Mouse (Mus musculus) heart, adult 9 months (tissue): Measurements from ENCODE around the gene Nudcd2.

ENCODE experiments used
- DNase-seq, 2 experiments: peaks; one replicate each; pipeline ENCODE4 v3.0.0; 2022; ENCODE audit warnings: low spot score in 2 of 2

The Nudcd2 gene

GRCm38 (mm10) chr11:40755109-40755627 is 21.7 kb downstream of the Nudcd2 start, which contains the start of gene Ccng1:
Gene Ccng1, minus strand, starts transcription at chr11:40755311.
- peak; percentile 96 to 98 for DNase-seq

- no peak for DNase-seq
Observed at GRCm38 (mm10) chr11:40755968-40756367, 22.5 kb downstream of the Nudcd2 start.

- no peak for DNase-seq
Observed at GRCm38 (mm10) chr11:40759896-40760295, 26.4 kb downstream of the Nudcd2 start.

DNA sequence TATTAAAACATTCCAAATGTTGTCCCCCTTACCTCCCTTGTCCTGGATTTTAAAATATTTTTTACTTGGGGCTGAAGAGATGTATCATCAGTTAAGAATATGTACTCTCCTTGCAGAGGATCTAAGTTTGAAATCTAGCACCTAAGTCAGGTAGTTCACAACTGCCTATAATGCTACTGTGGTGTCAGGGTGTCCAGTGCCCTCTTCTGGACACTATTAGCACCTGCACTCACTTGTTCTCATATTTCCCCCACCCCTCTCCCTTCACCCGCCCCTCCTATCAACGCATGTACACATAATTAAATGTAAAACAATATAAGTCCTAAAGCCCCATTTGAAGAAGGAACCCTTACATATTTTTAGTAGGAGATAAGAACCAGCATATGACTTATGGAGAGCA is 29.9 kb downstream of the Nudcd2 start:
- DNase-seq = no peak

DNA sequence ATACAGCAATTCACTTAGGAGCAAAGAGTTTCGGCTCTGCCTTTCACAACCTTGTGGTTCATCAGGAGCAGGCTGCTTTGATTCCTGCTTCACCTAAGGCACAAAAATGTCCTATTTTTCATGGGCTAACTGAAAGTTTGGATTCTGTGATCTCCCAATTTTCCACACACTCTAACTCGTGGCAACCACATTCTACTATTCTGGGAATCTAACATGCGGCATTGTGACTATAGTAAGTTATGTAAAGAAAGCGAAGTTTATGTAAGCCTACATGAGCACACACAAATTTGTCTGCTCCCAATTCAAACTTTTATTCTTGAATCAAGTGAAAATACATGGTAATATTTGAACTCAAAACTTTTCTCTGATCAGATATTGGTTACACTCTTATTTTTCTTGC is 31.2 kb downstream of the Nudcd2 start:
- no peak for DNase-seq

- no peak for DNase-seq
Observed at GRCm38 (mm10) chr11:40775315-40776269, 42.1 kb downstream of the Nudcd2 start.

DNA sequence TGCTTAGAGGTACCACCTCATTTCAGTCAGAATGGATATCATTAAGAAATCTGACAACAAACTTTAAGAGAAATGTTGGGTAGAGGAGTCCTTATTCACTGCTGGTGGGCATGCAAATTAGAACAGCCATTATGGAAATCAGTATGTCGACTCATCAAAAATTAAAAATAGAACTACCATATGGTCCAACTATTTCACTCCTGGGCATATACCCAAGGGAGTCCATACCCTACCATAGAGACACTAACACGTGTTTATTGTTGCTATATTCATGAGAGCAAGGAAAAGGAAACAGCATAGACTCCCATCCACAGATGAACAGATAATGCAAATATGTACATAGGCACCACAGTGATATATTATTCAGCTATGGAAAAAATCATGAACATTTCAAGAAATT is 48.4 kb downstream of the Nudcd2 start:
- no peak for DNase-seq

DNA sequence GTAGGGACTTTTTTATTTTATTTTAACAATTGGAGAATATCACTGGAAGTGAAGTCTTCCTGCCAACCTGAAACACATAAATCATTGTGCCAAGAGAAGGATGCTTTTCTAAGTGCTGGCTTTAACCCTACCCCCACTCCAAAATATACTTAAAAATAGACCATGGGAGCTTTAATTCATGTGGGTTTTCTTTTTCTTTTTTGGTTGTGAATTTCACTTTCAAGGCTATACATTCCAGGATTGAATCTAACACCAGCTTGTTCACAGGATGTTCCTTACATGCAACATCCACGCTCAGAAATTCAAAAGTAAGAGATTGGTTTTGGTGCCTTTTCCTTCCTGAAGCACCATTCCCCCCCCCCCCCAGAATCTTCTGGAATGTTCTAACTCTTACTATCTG is 49.9 kb downstream of the Nudcd2 start:
- DNase-seq = no peak

DNA sequence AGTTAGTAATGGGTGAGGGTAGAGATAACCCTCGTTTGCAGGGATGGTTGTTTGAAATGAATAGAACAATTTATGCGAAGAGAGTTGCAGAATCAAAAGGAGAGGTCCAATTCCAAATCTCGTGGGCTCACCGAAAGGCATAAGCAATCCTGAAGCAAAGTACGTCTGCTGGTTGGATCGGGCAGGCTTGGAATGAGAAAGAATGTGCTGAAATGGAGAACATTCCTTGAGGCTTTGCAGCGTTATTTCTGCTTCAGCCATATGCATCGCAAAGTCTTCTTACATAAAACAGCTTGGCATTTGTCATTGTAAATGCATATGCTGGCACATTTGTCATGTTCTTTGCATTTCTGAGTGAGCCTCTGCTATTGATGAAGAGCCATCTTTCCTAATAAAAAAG is 50.9 kb downstream of the Nudcd2 start:
- DNase-seq = no peak

- no peak for DNase-seq
Observed at GRCm38 (mm10) chr11:40786900-40787299, 53.4 kb downstream of the Nudcd2 start.
